Mouse (Mus musculus) frontal cortex, adult (tissue): Measurements from ENCODE around the gene Itgb4.
A peak's percentile ranks its signal among the peaks of the same experiment; 100 is the strongest.

ENCODE experiments used
- ATAC-seq: cut with Nextera tagmentation; 2 replicates; pipeline ENCODE4 v1.9.2; 2017; ENCODE audit warnings: mild to moderate bottlenecking, moderate library complexity, mixed read lengths; ENCODE audit not compliant: low TSS enrichment

Gene Itgb4

DNA sequence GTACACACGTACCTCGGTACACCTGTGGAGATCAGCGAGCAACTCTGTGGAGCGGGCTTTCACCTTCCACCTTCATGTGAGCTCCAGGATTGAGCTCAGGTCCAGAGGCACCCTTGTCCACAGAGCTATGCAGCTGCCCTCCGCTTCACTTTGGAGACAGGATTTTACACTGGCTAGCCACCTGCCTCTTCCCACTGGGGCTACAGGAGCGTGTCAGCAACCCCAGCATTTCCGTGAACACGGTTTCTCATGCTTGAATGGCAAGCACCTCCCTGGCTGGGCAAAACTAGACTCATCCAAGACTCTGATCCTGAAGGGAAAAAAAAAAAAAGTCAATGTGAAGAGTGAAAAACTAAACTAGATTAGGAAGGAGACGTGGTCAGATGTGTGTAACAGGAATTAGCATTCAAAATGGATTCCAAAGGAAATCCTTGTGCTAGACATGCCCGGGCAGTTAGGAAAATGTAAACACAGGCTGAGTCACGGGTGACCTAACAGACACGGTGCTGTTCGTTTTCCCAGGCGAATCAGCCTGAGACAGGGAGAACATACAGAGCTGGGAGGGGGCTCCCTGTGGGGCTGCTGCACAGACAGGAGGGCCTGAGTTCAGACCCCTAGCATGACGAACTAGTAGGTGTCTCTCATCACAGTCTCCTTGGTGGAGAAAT is 4.4 kb upstream of the Itgb4 start:
- no peak for ATAC-seq

DNA sequence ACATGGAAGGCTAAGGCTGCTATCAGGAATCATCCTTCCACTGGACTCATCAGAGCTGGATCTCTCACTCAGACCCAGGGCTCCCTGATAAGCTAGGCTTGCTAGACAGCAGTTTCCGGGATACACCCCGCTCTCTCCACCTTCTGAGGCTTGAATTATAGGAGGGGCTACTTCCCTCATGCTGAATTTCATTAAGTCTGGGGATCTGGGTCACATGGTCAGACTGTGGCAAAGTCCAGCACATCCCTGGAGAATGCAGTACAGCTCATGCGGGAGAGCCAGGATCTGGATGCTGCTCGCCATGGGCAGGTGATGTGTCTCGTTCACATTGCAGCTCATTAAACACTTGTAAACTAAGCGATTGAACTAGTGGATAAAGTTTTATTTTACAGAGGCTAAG is 3.5 kb upstream of the Itgb4 start:
- no peak for ATAC-seq

DNA sequence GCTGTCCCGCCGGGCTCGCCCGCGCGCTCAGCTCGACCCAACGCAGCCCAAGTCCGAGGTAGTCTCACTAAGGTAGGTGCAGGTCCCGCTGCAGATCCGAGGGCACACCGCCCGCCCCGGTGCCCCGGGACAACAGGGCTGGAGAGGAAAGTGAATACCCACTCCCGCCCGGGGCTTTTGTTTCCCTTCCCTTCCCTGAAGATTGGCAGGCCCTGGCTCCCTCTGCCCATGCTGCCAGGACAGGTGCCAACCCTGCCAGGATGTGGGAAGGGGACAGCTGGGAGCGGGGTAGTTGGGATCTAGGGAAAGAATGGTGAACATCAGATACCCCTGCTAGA is 543 bp downstream of the Itgb4 start:
- no peak for ATAC-seq

- ATAC-seq: no peak
Observed at GRCm38 (mm10) chr11:115975544-115975943, 1.0 kb downstream of the Itgb4 start.

DNA sequence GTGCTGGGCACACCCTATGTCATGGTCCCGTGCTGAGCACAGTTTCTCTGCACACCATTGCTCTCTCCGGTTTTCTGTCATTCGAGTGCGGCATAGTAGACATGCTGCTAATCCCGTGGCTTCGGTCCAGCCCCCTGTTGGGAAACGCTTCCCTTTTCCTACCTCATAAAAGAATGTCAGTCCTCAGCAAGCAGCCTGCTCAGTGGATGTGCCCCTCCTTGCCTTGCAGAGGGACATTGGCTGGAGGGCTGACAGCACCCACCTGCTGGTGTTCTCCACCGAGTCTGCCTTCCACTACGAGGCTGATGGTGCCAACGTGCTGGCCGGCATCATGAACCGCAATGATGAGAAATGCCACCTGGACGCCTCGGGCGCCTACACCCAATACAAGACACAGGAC is 8.0 kb downstream of the Itgb4 start:
- ATAC-seq: no peak

DNA sequence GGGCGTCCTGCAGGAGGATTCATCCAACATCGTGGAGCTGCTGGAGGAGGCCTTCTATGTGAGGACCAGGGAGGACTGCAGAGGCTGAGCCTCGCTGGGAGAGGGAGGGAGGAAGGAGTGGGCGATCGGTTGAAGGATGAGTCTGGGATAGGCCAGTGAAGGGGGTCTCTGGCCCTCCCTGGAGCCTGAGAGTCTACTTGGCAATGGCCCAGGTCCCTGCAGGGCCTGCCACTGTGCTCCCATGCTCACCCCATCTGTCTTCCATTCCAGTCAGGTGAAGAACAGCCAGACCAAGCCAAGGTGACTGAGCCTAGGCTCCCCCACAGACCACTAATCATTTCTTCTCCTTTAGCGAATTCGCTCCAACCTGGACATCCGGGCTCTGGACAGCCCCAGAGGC is 8.8 kb downstream of the Itgb4 start:
- ATAC-seq: no peak

DNA sequence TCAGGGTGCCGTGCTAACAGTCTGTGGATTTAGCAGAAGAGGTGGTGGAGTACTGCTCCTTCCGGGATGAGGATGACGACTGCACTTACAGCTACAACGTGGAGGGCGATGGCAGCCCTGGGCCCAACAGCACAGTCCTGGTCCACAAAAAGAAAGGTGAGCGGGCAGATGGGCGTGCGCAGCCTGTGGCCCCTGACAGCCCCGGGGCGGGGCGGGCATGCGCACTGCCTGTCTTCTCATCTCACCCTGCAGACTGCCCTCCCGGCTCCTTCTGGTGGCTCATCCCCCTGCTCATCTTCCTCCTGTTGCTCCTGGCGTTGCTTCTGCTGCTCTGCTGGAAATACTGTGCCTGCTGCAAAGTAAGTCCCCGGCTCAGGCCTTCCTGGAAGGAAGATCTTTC is 15.2 kb downstream of the Itgb4 start:
- no peak for ATAC-seq

GRCm38 (mm10) chr11:115992098-115992497 is 17.6 kb downstream of the Itgb4 start:
- ATAC-seq: peak; percentile 59; the same call in 1 of the 2 replicates

DNA sequence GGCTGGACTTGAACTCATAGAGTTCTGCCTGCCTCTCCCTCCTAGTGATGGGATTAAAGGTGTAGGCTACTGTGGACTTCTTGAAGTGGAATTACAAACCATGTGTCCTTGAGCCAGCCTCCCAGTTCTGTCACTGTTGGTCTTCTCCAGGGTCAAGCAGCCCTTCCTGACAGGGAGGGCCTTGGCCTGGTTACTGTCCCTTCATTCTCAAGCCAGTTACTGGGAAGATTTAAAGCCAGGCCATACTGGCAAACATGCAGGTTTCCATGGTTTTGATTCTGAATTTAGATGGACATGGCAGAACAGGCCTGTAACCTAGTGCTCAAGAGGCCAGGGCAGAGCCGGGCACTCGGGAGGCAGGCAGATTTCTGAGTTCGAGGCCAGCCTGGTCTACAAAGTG is 20.7 kb downstream of the Itgb4 start:
- no peak for ATAC-seq

DNA sequence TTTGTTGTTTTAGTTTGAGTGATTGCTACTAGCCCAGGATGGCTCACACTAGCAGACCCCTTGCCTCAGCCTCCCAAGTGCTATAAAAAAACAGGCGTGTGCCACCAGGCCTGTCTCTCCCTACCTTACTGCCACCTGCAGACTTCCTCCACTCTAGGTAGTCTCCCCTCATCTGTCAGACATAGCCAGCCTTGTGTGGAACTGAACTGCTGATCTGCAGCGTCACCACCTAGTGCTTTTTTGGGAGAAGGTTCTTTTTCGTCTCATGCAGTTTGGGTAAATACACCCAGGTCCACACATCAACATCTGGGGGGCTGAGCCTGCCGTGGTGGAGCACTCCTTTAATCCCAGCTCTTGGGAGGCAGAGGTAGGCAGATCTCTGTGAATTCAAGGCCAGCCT is 22.5 kb downstream of the Itgb4 start:
- no peak for ATAC-seq

DNA sequence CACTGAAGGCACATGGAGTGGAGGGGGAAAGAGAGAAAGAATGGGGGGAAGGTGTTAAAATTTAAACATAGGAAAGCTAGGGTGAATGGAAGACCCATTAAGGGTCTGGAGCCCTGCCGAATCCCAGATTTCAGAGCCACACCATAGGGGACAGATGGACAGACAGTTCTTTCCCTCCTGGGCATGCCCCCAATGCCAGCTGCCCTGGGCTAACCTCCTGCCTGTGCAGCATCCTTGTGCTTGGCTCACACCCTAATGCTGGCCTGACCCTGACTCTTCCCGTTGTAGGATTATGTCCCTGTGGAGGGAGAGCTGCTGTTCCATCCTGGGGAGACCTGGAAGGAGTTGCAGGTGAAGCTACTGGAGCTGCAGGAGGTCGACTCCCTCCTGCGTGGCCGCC is 23.2 kb downstream of the Itgb4 start:
- ATAC-seq: no peak

- no peak for ATAC-seq
Observed at GRCm38 (mm10) chr11:115999027-115999426, 24.5 kb downstream of the Itgb4 start.

- peak; percentile 41; the same call in 1 of the 2 replicates for ATAC-seq
Observed at GRCm38 (mm10) chr11:115999538-116000143, 25.1 kb downstream of the Itgb4 start.

GRCm38 (mm10) chr11:116000607-116001006 is 26.1 kb downstream of the Itgb4 start:
- no peak for ATAC-seq

GRCm38 (mm10) chr11:116001725-116002124 is 27.2 kb downstream of the Itgb4 start:
- no peak for ATAC-seq

DNA sequence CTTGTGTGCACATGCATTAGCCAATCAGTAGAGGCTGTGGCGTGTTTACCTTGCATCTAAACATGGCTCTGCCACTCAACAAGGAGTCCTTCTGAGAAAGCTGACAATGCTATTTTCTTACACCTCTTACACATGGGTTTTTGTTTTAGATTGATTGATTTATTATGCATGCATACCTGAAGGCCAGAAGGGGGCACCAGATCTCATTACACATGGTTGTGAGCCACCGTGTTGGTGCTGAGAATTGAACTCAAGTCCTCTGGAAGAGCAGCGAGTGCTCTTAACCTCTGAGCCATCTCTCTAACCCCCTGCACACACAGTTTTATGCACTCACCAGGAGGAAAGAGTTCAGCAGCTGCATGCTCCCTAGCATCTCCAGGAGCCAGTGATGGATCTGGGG is 28.4 kb downstream of the Itgb4 start:
- no peak for ATAC-seq

DNA sequence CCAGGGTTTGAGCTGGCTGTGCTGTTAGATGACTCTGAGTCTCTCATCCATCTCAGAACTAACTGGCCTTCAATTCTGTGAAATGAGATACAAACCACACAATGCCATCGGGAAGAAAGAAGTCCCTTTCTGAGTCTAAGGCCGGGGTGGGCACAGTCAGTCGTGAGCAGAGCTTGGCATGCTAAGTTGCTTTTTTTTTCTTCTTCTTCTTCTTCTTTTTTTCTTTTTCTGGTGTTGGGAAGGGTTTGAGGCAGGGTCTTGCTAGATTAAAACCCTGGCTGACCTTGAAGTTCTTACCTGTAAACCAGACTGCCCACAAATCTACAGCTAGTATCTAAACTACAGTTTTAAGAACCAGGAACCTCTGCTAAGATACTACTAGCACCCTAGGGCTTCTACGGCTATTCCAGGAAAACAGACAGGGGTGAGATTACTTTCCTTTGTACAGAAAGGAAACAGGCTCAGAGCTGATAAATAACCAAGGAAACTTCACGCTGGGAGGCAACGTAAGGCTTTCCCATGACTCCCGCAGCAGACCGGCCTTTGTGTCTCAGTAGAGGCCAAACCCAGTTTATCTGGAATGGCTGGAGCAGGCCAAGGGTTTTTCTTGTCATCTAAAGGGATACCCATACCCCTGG is 29.8 kb downstream of the Itgb4 start:
- no peak for ATAC-seq

DNA sequence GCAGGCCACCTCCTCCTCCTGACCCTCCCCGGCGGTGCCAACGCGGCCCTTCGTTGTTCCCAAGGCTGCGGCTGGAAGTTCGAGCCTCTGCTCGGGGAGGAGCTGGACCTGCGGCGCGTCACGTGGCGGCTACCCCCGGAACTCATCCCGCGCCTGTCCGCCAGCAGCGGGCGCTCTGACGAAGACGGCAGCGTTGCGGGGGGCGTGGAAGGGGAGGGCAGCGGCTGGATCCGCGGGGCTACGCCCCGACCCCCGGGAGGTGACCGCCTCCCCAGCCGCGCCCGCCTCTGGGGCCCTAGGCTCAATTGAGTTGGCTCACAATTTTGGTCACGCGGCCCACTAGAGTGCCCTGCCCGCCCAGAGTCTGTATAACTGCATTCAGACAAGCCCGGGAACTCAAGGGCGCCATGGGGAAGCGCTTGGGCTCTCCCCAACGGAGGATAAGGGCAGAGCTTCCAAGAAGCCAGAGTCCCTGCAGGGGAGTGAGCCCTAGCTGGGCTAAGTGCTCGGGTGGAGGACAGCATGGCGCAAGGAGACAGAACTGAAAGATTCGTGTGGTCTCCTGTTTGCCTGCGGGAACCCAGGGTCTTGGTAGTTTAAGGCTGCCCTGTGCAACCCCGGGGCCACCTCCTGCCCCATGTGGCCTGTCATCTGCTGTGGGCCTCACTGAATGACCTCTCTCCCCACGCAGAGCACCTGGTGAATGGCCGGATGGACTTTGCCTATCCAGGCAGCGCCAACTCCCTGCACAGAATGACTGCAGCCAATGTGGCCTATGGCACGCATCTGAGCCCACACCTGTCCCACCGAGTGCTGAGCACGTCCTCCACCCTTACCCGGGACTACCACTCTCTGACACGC is 30.6 kb downstream of the Itgb4 start:
- peak; percentile 58 for ATAC-seq

GRCm38 (mm10) chr11:116005701-116006419 is 31.4 kb downstream of the Itgb4 start:
- ATAC-seq: no peak

DNA sequence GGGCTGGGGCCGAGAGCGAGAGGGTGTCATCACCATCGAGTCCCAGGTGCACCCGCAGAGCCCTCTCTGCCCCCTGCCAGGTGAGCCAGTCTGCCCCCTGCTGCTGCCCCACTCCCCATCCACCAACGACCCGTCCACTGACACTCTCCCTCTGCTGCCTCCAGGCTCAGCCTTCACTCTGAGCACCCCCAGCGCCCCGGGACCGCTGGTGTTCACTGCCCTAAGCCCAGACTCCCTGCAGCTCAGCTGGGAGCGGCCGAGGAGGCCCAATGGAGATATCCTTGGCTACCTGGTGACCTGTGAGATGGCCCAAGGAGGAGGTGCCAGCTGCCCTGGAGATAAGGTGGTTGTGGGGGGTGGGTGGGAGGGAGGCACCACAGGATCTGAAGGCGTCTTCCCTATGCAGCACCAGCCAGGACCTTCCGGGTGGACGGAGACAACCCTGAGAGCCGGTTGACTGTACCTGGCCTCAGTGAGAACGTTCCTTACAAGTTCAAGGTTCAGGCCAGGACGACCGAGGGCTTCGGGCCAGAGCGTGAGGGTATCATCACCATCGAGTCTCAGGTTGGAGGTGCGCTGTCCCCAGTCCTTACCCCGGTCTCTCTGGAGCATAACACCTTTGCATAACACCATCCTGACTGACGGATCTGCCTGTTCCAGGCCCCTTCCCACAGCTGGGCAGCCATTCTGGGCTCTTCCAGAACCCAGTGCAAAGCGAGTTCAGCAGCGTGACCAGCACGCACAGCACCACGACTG is 32.8 kb downstream of the Itgb4 start:
- ATAC-seq: no peak

- no peak for ATAC-seq
Observed at GRCm38 (mm10) chr11:116008411-116008810, 33.9 kb downstream of the Itgb4 start.
